Mouse (Mus musculus): Measurements from ENCODE around the gene Uqcc3. TPM values are rescaled to one million over a fixed set of nuclear protein-coding genes. Genes with fewer than 3 reads are reported as not detected.

Uqcc3 gene
- polyA plus RNA-seq, 1 experiment: 19.2 TPM

- Histone ChIP-seq H3K4me3 (ENCODE audit: low read depth, low read length) (no peak overlapping the region), H3K36me3 (ENCODE audit: control insufficient read depth, insufficient read depth, low read length) (peaks cover 17% of the 10 kb centered on the region), H3K27ac (ENCODE audit: insufficient read depth, low read depth, low read length) (no peak overlapping the region), H3K27me3 (ENCODE audit: control insufficient read depth, insufficient read depth, low read length) (no peaks in the 10 kb centered on the region), H3K4me1 (ENCODE audit: control insufficient read depth, insufficient read depth, insufficient read length, low read length) (no peaks in the 10 kb centered on the region)
- TF ChIP-seq CTCF (IDR thresholded peaks at IDR 0.05; ENCODE audit: extremely low read depth, insufficient read length, insufficient replicate concordance, low read depth, low read length) (no peak), POLR2A (IDR thresholded peaks at IDR 0.05; ENCODE audit: low read depth, low read length) (no peak)
- 80% methylated on average over 5 of the region's 5 CpGs for WGBS
These were observed 32.4 kb downstream of the Uqcc3 start for GRCm38 (mm10) chr19:8848356-8848755.

- Histone ChIP-seq H3K36me3 (ENCODE audit: control insufficient read depth, insufficient read depth, low read length) (peaks cover 17% of the 10 kb centered on the region), H3K4me1 (ENCODE audit: control insufficient read depth, insufficient read depth, insufficient read length, low read length) (peaks cover 6% of the 10 kb centered on the region), H3K27ac (ENCODE audit: insufficient read depth, low read depth, low read length) (no peak overlapping the region), H3K27me3 (ENCODE audit: control insufficient read depth, insufficient read depth, low read length) (no peaks in the 10 kb centered on the region), H3K4me3 (ENCODE audit: low read depth, low read length) (no peak overlapping the region)
- TF ChIP-seq POLR2A (IDR thresholded peaks at IDR 0.05; ENCODE audit: low read depth, low read length) (no peak), CTCF (IDR thresholded peaks at IDR 0.05; ENCODE audit: extremely low read depth, insufficient read length, insufficient replicate concordance, low read depth, low read length) (0 out of 2 replicates have a peak, but pooled peaks have one; percentile 6)
- 66% methylated on average over 5 of the region's 5 CpGs for WGBS
These were observed 36.2 kb downstream of the Uqcc3 start for GRCm38 (mm10) chr19:8844371-8845129.

- Histone ChIP-seq H3K36me3 (ENCODE audit: control insufficient read depth, insufficient read depth, low read length) (peaks cover 17% of the 10 kb centered on the region), H3K4me3 (ENCODE audit: low read depth, low read length) (no peak overlapping the region), H3K27ac (ENCODE audit: insufficient read depth, low read depth, low read length) (no peak overlapping the region), H3K4me1 (ENCODE audit: control insufficient read depth, insufficient read depth, insufficient read length, low read length) (peaks cover 11% of the 10 kb centered on the region), H3K27me3 (ENCODE audit: control insufficient read depth, insufficient read depth, low read length) (no peaks in the 10 kb centered on the region)
- TF ChIP-seq POLR2A (IDR thresholded peaks at IDR 0.05; ENCODE audit: low read depth, low read length) (no peak), CTCF (IDR thresholded peaks at IDR 0.05; ENCODE audit: extremely low read depth, insufficient read length, insufficient replicate concordance, low read depth, low read length) (no peak)
- 87% methylated on average over 6 of the region's 6 CpGs for WGBS
These were observed 37.8 kb downstream of the Uqcc3 start for GRCm38 (mm10) chr19:8842961-8843360.

GRCm38 (mm10) chr19:8841012-8841411 is 39.7 kb downstream of the Uqcc3 start:
- 86% methylated on average over 7 of the region's 7 CpGs for WGBS
- H3K4me1 ChIP-seq (ENCODE audit: control insufficient read depth, insufficient read depth, insufficient read length, low read length): peaks cover 14% of the 10 kb centered on the region
- TF ChIP-seq CTCF (IDR thresholded peaks at IDR 0.05; ENCODE audit: extremely low read depth, insufficient read length, insufficient replicate concordance, low read depth, low read length) (no peak), POLR2A (IDR thresholded peaks at IDR 0.05; ENCODE audit: low read depth, low read length) (no peak)
- H3K36me3 ChIP-seq (ENCODE audit: control insufficient read depth, insufficient read depth, low read length): 0 out of 2 replicates have a peak, but pooled peaks cover 2% of the 10 kb centered on the region
- H3K4me3 ChIP-seq (ENCODE audit: low read depth, low read length): peak overlapping the region; percentile 84
- H3K27ac ChIP-seq (ENCODE audit: insufficient read depth, low read depth, low read length): no peak overlapping the region
- H3K27me3 ChIP-seq (ENCODE audit: control insufficient read depth, insufficient read depth, low read length): no peaks in the 10 kb centered on the region

- WGBS: 26% methylated on average over 29 of the region's 29 CpGs
- TF ChIP-seq POLR2A (IDR thresholded peaks at IDR 0.05; ENCODE audit: low read depth, low read length): peak; percentile 61
- no peak for TF ChIP-seq CTCF (IDR thresholded peaks at IDR 0.05; ENCODE audit: extremely low read depth, insufficient read length, insufficient replicate concordance, low read depth, low read length)
- no peaks in the 10 kb centered on the region for H3K27me3 ChIP-seq (ENCODE audit: control insufficient read depth, insufficient read depth, low read length)
- peaks cover 1% of the 10 kb centered on the region; the same call in 1 of the 2 replicates for H3K36me3 ChIP-seq (ENCODE audit: control insufficient read depth, insufficient read depth, low read length)
- peak overlapping the region; percentile 30; the same call in 1 of the 2 replicates for H3K27ac ChIP-seq (ENCODE audit: insufficient read depth, low read depth, low read length)
- H3K4me1 ChIP-seq (ENCODE audit: control insufficient read depth, insufficient read depth, insufficient read length, low read length): peaks cover 14% of the 10 kb centered on the region
- peak overlapping the region; percentile 84 for H3K4me3 ChIP-seq (ENCODE audit: low read depth, low read length)
These were observed 40.6 kb downstream of the Uqcc3 start for GRCm38 (mm10) chr19:8839908-8840791.

GRCm38 (mm10) chr19:8839103-8839907 is 41.4 kb downstream of the Uqcc3 start, which contains the start of gene Gng3:
Gene Gng3 (minus strand): TSS chr19:8839194.
- Histone ChIP-seq H3K4me1 (ENCODE audit: control insufficient read depth, insufficient read depth, insufficient read length, low read length) (peaks cover 14% of the 10 kb centered on the region), H3K27ac (ENCODE audit: insufficient read depth, low read depth, low read length) (no peak within 1 kb of the TSS), H3K36me3 (ENCODE audit: control insufficient read depth, insufficient read depth, low read length) (peaks cover 6% of the 10 kb centered on the region), H3K4me3 (ENCODE audit: low read depth, low read length) (peak within 1 kb of the TSS; percentile 95), H3K27me3 (ENCODE audit: control insufficient read depth, insufficient read depth, low read length) (no peaks in the 10 kb centered on the region)
- no peak for TF ChIP-seq CTCF (IDR thresholded peaks at IDR 0.05; ENCODE audit: extremely low read depth, insufficient read length, insufficient replicate concordance, low read depth, low read length)
- TF ChIP-seq POLR2A (IDR thresholded peaks at IDR 0.05; ENCODE audit: low read depth, low read length): no peak
- WGBS: 89% methylated on average over 11 of the region's 11 CpGs

Measured in small intestine, adult 2 months (tissue).